Mouse (Mus musculus) liver, postnatal 0 days (tissue): ENCODE data around the gene Celf5.

Source experiments
- CTCF ChIP-seq: sonication (generic); IDR thresholded peaks from 2 replicates; pipeline ENCODE4 v1.5.1; 2016; ENCODE audit warnings: antibody characterized with exemption, low read depth
- EP300 ChIP-seq: IDR thresholded peaks from 2 replicates; pipeline ENCODE4 v1.6.1; 2016; ENCODE audit warnings: antibody characterized with exemption, low read depth, mild to moderate bottlenecking

- TF ChIP-seq CTCF: no peak
- no peak for TF ChIP-seq EP300
Measured at GRCm38 (mm10) chr10:81505016-81505664, 22.6 kb upstream of the Celf5 start.
